Mouse (Mus musculus): Measurements from ENCODE around the gene Uaca.

GRCm38 (mm10) chr9:60815502-60815901 is 21.2 kb downstream of the Uaca start:
- TF ChIP-seq CTCF (IDR thresholded peaks at IDR 0.05) (no peak), EP300 (IDR thresholded peaks at IDR 0.05; ENCODE audit: insufficient read depth, low read depth, low read length) (no peak)

All from heart, adult 2 months (tissue).